Mouse (Mus musculus) hindbrain, embryonic 16.5 days (tissue): ENCODE measurements at regions not wholly inside any gene's neighbourhood (a gene's known extent, or its start where the extent isn't known, plus 50 kb on each side); places are given as distances from the start of the nearest gene placed in this dataset.

Source experiments
- ATAC-seq: fragments of 200-750 bp; cut with Nextera tagmentation; 2 replicates; pipeline ENCODE4 v1.8.0; 2017; ENCODE audit warnings: moderate TSS enrichment, moderate library complexity
- H3K27ac ChIP-seq: fragments of 300-500 bp; sonication (generic); 2 replicates; pipeline ENCODE4 v1.5.1; 2014; ENCODE audit warnings: low read depth, mild to moderate bottlenecking, control low read depth, low read length, moderate library complexity
- H3K27me3 ChIP-seq: fragments of 300-500 bp; sonication (generic); replicated peaks from 2 replicates; pipeline ENCODE4 v1.6.1; 2014; ENCODE audit warnings: low read length; ENCODE audit not compliant: control insufficient read depth, insufficient read depth
- H3K36me3 ChIP-seq: fragments of 300-500 bp; sonication (generic); 2 replicates; pipeline ENCODE4 v1.6.1; 2014; ENCODE audit warnings: mild to moderate bottlenecking, low read length, moderate library complexity, mixed read lengths; ENCODE audit not compliant: control insufficient read depth, insufficient read depth
- H3K4me1 ChIP-seq: fragments of 300-500 bp; sonication (generic); 2 replicates; pipeline ENCODE4 v1.6.1; 2014; ENCODE audit warnings: low read depth, low read length; ENCODE audit not compliant: control insufficient read depth, insufficient read depth
- H3K4me2 ChIP-seq: fragments of 300-500 bp; sonication (generic); 2 replicates; pipeline ENCODE4 v1.6.1; 2014; ENCODE audit warnings: mild to moderate bottlenecking, low read length, control low read depth, moderate library complexity
- H3K4me3 ChIP-seq: fragments of 300-500 bp; sonication (generic); 2 replicates; pipeline ENCODE4 v1.5.1; 2014; ENCODE audit warnings: mild to moderate bottlenecking, low read length, control low read depth, moderate library complexity
- H3K9ac ChIP-seq: fragments of 300-500 bp; sonication (generic); 2 replicates; pipeline ENCODE4 v1.6.1; 2014; ENCODE audit warnings: low read depth, mild to moderate bottlenecking, control low read depth, low read length, moderate library complexity
- H3K9me3 ChIP-seq: fragments of 300-500 bp; sonication (generic); 2 replicates; pipeline ENCODE4 v1.6.1; 2014; ENCODE audit warnings: mild to moderate bottlenecking, low read length, moderate library complexity; ENCODE audit not compliant: control insufficient read depth
- WGBS: fragments of 180-500 bp; shearing (Covaris S2); extraction: QIAGEN DNeasy Blood & Tissue Kit; methylation state at CpG from one replicate; pipeline ENCODE4 v1.1.7; 2014; 5-methylcytosine and 5-hydroxymethylcytosine counted together

- WGBS: 85% methylated on average over 3 of the region's 3 CpGs
- Histone ChIP-seq H3K4me1 (no peaks in the 10 kb centered on the region), H3K4me3 (no peak overlapping the region), H3K36me3 (no peaks in the 10 kb centered on the region), H3K9ac (no peak overlapping the region), H3K4me2 (no peak overlapping the region), H3K9me3 (no peaks in the 10 kb centered on the region), H3K27me3 (no peaks in the 10 kb centered on the region), H3K27ac (no peak overlapping the region)
- ATAC-seq: no peak
These were observed 187.6 kb upstream of the Nr5a2 start for GRCm38 (mm10) chr1:137147891-137148290.

GRCm38 (mm10) chr1:137141879-137142570 lies 181.8 kb upstream of the Nr5a2 start:
- Histone ChIP-seq H3K27ac (no peak overlapping the region), H3K27me3 (no peaks in the 10 kb centered on the region), H3K36me3 (no peaks in the 10 kb centered on the region), H3K9me3 (no peaks in the 10 kb centered on the region), H3K4me3 (no peak overlapping the region), H3K9ac (no peak overlapping the region), H3K4me2 (no peak overlapping the region), H3K4me1 (no peaks in the 10 kb centered on the region)
- WGBS: 77% methylated on average over 13 of the region's 13 CpGs
- ATAC-seq: no peak

GRCm38 (mm10) chr1:137141372-137141771 lies 181.1 kb upstream of the Nr5a2 start:
- Histone ChIP-seq H3K4me2 (no peak overlapping the region), H3K27ac (no peak overlapping the region), H3K27me3 (no peaks in the 10 kb centered on the region), H3K4me1 (no peaks in the 10 kb centered on the region), H3K9ac (no peak overlapping the region), H3K9me3 (no peaks in the 10 kb centered on the region), H3K4me3 (no peak overlapping the region), H3K36me3 (no peaks in the 10 kb centered on the region)
- no peak for ATAC-seq
- WGBS: 92% methylated on average over 5 of the region's 5 CpGs

- no peak overlapping the region for H3K27ac ChIP-seq
- H3K4me2 ChIP-seq: no peak overlapping the region
- ATAC-seq: no peak
- no peak overlapping the region for H3K4me3 ChIP-seq
- H3K27me3 ChIP-seq: no peaks in the 10 kb centered on the region
- H3K4me1 ChIP-seq: no peaks in the 10 kb centered on the region
- H3K9ac ChIP-seq: no peak overlapping the region
- no peaks in the 10 kb centered on the region for H3K9me3 ChIP-seq
- 72% methylated on average over 7 of the region's 7 CpGs for WGBS
- no peaks in the 10 kb centered on the region for H3K36me3 ChIP-seq
These were observed 175.9 kb upstream of the Nr5a2 start for GRCm38 (mm10) chr1:137136156-137136555.

GRCm38 (mm10) chr1:137133734-137134133 lies 173.5 kb upstream of the Nr5a2 start:
- H3K4me3 ChIP-seq: no peak overlapping the region
- no peaks in the 10 kb centered on the region for H3K27me3 ChIP-seq
- H3K4me1 ChIP-seq: no peaks in the 10 kb centered on the region; the same call in 1 of the 2 replicates
- no peak overlapping the region for H3K9ac ChIP-seq
- no peak overlapping the region for H3K27ac ChIP-seq
- H3K9me3 ChIP-seq: no peaks in the 10 kb centered on the region
- 47% methylated on average over 7 of the region's 7 CpGs for WGBS
- ATAC-seq: no peak
- no peak overlapping the region for H3K4me2 ChIP-seq
- no peaks in the 10 kb centered on the region for H3K36me3 ChIP-seq

- no peaks in the 10 kb centered on the region for H3K9me3 ChIP-seq
- no peak overlapping the region for H3K4me3 ChIP-seq
- no peak overlapping the region for H3K9ac ChIP-seq
- 59% methylated on average over 3 of the region's 3 CpGs for WGBS
- H3K4me1 ChIP-seq: no peaks in the 10 kb centered on the region; the same call in 1 of the 2 replicates
- no peaks in the 10 kb centered on the region for H3K36me3 ChIP-seq
- no peak for ATAC-seq
- no peak overlapping the region for H3K4me2 ChIP-seq
- no peaks in the 10 kb centered on the region for H3K27me3 ChIP-seq
- H3K27ac ChIP-seq: no peak overlapping the region
These were observed 170.0 kb upstream of the Nr5a2 start for GRCm38 (mm10) chr1:137130264-137130663.

- 43% methylated on average over 9 of the region's 9 CpGs for WGBS
- no peak overlapping the region for H3K9ac ChIP-seq
- H3K4me3 ChIP-seq: no peak overlapping the region
- no peaks in the 10 kb centered on the region for H3K27me3 ChIP-seq
- no peak overlapping the region for H3K27ac ChIP-seq
- ATAC-seq: no peak
- no peaks in the 10 kb centered on the region for H3K36me3 ChIP-seq
- H3K9me3 ChIP-seq: no peaks in the 10 kb centered on the region
- 0 out of 2 replicates have a peak overlapping the region, but pooled peaks have one; percentile 9 for H3K4me2 ChIP-seq
- H3K4me1 ChIP-seq: no peaks in the 10 kb centered on the region; the same call in 1 of the 2 replicates
These were observed 168.9 kb upstream of the Nr5a2 start for GRCm38 (mm10) chr1:137129116-137129515.

GRCm38 (mm10) chr1:137117866-137118265 lies 157.6 kb upstream of the Nr5a2 start:
- no peak overlapping the region for H3K4me3 ChIP-seq
- H3K36me3 ChIP-seq: no peaks in the 10 kb centered on the region
- H3K9ac ChIP-seq: no peak overlapping the region
- H3K9me3 ChIP-seq: no peaks in the 10 kb centered on the region
- H3K27ac ChIP-seq: no peak overlapping the region
- WGBS: 84% methylated on average over 3 of the region's 3 CpGs
- no peaks in the 10 kb centered on the region for H3K4me1 ChIP-seq
- ATAC-seq: no peak
- H3K4me2 ChIP-seq: no peak overlapping the region
- H3K27me3 ChIP-seq: no peaks in the 10 kb centered on the region

- Histone ChIP-seq H3K4me2 (no peak overlapping the region), H3K27ac (no peak overlapping the region), H3K4me3 (no peak overlapping the region), H3K4me1 (no peaks in the 10 kb centered on the region), H3K36me3 (no peaks in the 10 kb centered on the region), H3K27me3 (no peaks in the 10 kb centered on the region), H3K9ac (no peak overlapping the region), H3K9me3 (no peaks in the 10 kb centered on the region)
- WGBS: 91% methylated on average over 2 of the region's 2 CpGs
- no peak for ATAC-seq
These were observed 146.2 kb upstream of the Nr5a2 start for GRCm38 (mm10) chr1:137106444-137106843.
